Mouse (Mus musculus) liver, embryonic 11.5 days (tissue): ENCODE measurements around the gene Trnt1. TPM values are rescaled to one million over a fixed set of nuclear protein-coding genes. Genes with fewer than 3 reads are reported as not detected.

Experiments used
- ATAC-seq: fragments of 200-750 bp; cut with Nextera tagmentation; replicated peaks from 2 replicates; pipeline ENCODE4 v1.8.0; 2017; ENCODE audit warnings: moderate number of reproducible peaks, mild to moderate bottlenecking, moderate TSS enrichment, moderate library complexity; ENCODE audit not compliant: low FRiP score
- DNase-seq: peaks from one replicate; pipeline ENCODE4 v3.0.0-alpha.2; 2017; ENCODE audit warnings: low spot score
- H3K27ac ChIP-seq: fragments of 300-500 bp; sonication (generic); 2 replicates; pipeline ENCODE4 v1.5.1; 2014; ENCODE audit warnings: mild to moderate bottlenecking, low read depth, low read length, control low read depth
- H3K27me3 ChIP-seq: fragments of 300-500 bp; sonication (generic); replicated peaks from 2 replicates; pipeline ENCODE4 v1.6.1; 2014; ENCODE audit warnings: low read length, mixed read lengths; ENCODE audit not compliant: control insufficient read depth, insufficient read depth
- H3K36me3 ChIP-seq: fragments of 300-500 bp; sonication (generic); 2 replicates; pipeline ENCODE4 v1.6.1; 2014; ENCODE audit warnings: mild to moderate bottlenecking, low read length, moderate library complexity, mixed read lengths; ENCODE audit not compliant: control insufficient read depth, insufficient read depth
- H3K4me1 ChIP-seq: fragments of 300-500 bp; sonication (generic); replicated peaks from 2 replicates; pipeline ENCODE4 v1.6.1; 2014; ENCODE audit warnings: low read length, mixed read lengths; ENCODE audit not compliant: control insufficient read depth, insufficient read depth
- H3K4me2 ChIP-seq: fragments of 300-500 bp; sonication (generic); 2 replicates; pipeline ENCODE4 v1.6.1; 2014; ENCODE audit warnings: mild to moderate bottlenecking, control low read depth, moderate library complexity
- H3K4me3 ChIP-seq: fragments of 300-500 bp; sonication (generic); 2 replicates; pipeline ENCODE4 v1.5.1; 2014; ENCODE audit warnings: low read depth, low read length, control low read depth
- H3K9ac ChIP-seq: fragments of 300-500 bp; sonication (generic); 2 replicates; pipeline ENCODE4 v1.6.1; 2014; ENCODE audit warnings: low read depth, low read length, control low read depth
- H3K9me3 ChIP-seq: fragments of 300-500 bp; sonication (generic); 2 replicates; pipeline ENCODE4 v1.6.1; 2016; ENCODE audit warnings: low read length, inconsistent platforms, mixed read lengths; ENCODE audit not compliant: control insufficient read depth
- WGBS: fragments of 180-500 bp; shearing (Covaris S2); extraction: QIAGEN DNeasy Blood & Tissue Kit; methylation state at CpG from one replicate; pipeline ENCODE4 v1.1.7; 2014; 5-methylcytosine and 5-hydroxymethylcytosine counted together
- polyA plus RNA-seq: library from polyadenylated mRNA; unstranded; fragments of >200 nt; fragmentation: Nextera tagmentation; extraction: Ambion mirVana; gene quantifications from 2 replicates; pipeline ENCODE4 v1.2.1, GENCODE M21; 2014

Gene Trnt1
- 82.3 and 94.4 TPM in 2 replicates for polyA plus RNA-seq

DNA sequence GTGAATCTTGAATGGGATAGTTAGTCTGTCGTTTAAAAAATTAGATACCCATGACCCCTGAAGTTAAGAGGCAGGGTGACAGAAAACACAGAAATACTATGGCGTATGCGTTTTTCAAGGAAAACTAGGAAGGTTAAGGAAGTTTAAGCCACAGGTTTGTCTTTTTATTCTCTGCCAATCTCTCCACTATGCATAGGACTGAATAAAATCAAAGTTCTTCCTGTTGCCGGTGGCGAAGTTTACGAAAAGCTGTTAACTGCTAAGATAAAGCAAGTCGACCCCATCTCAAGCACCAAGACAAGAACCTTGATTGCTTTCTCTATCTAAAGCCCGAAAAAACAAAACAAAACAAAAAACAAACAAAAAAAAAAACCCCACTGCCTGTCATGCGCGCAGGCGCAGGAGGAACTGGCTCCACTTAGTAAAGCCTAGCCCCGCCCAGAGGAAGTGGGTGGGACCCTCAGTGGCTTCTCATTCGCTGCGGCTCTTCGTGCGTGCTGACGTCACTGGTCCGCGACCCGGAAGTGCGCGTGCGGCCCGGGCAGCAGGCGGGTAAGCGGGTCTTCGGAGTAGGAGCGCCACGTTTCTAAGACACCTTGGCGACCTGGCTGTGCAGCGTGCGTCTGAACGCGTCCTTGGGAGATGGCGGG, at the start of gene Trnt1:
TSS of gene Trnt1 (plus strand) at position 481 of the 650 bp plus-strand sequence.
- peak; percentile 99 for ATAC-seq
- Histone ChIP-seq H3K4me2 (peak within 1 kb of the TSS; percentile 80), H3K27me3 (no peaks in the 10 kb centered on the region), H3K9ac (peak within 1 kb of the TSS; percentile 73), H3K4me1 (peaks cover 8% of the 10 kb centered on the region), H3K27ac (peak within 1 kb of the TSS; percentile 16; the same call in 1 of the 2 replicates), H3K4me3 (peak within 1 kb of the TSS; percentile 77), H3K36me3 (peaks cover 3% of the 10 kb centered on the region; the same call in 1 of the 2 replicates), H3K9me3 (no peaks in the 10 kb centered on the region)
- 5% methylated on average over 34 of the region's 35 CpGs for WGBS
- DNase-seq, result peak; percentile 95

DNA sequence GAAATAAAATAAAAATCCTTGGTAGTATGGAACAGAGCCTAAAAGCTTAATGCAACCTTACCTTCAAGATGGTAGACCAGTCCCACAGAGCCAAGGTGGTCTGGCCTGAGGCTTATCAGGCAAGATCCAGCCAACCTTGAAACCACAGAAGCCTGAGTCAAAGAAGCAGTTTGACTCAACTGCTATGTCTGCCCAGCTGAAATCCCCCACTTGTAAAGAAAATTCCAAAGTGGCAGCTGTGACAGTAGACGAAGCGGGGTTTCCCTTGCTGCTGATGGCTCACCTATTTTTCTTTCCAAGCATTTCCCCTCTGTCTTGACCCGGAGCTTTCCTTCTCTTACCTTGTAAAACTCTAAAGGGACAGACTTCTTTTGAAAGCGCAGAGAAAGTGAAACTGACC, 43.3 kb upstream of the Trnt1 start:
- Histone ChIP-seq H3K27ac (no peak overlapping the region), H3K36me3 (no peaks in the 10 kb centered on the region), H3K4me2 (no peak overlapping the region), H3K4me3 (no peak overlapping the region), H3K4me1 (no peaks in the 10 kb centered on the region), H3K27me3 (no peaks in the 10 kb centered on the region), H3K9ac (no peak overlapping the region), H3K9me3 (no peaks in the 10 kb centered on the region)
- no peak for ATAC-seq
- DNase-seq, result no peak
- 67% methylated on average over 4 of the region's 4 CpGs for WGBS

DNA sequence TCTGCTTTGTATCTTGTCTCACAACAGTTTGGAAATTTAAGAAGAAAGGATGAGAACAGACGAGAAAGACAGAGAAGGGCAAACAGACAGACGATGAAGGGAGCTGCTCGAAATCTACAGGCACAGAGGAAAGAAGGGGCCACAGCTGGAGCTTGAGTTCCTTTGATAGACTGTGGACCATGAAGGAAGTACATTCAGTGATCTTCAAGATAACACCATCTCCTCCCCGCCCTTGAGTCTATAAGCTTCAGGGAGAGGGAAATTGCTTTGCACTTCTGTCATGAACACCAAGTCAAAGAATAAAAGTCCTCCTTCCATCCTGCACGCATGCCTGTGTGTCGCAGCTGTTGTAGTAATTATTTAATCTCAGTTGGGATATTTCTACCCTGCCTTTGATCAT, 42.8 kb upstream of the Trnt1 start:
- Histone ChIP-seq H3K9me3 (no peaks in the 10 kb centered on the region), H3K27me3 (no peaks in the 10 kb centered on the region), H3K9ac (no peak overlapping the region), H3K4me3 (no peak overlapping the region), H3K4me1 (no peaks in the 10 kb centered on the region), H3K27ac (no peak overlapping the region), H3K4me2 (no peak overlapping the region), H3K36me3 (no peaks in the 10 kb centered on the region)
- no peak for ATAC-seq
- no peak for DNase-seq
- WGBS, result 48% methylated on average over 6 of the region's 6 CpGs

DNA sequence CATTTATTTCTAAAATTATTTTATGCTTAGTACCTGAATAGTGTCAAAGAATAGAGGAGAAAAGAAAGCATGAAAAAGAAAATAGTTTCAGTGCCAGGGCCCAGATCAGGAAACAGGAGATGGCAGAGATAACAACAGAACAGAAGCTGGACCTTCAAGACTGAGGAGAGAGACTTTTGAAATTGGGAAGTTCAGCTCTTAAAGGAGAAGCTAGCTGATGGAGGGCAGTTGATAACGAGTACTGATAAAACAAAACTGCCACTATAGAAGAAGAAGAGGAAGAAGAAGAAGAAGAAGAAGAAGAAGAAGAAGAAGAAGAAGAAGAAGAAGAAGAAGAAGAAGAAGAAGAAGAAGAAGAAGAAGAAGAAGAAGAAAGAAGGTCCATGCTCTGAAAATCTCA, 41.2 kb upstream of the Trnt1 start:
- ATAC-seq (no peak), DNase-seq (no peak)
- no peak overlapping the region for H3K9ac ChIP-seq
- H3K4me3 ChIP-seq, result no peak overlapping the region
- no peaks in the 10 kb centered on the region for H3K9me3 ChIP-seq
- WGBS, result 25% methylated on average over 1 of the region's 1 CpGs
- H3K27me3 ChIP-seq, result no peaks in the 10 kb centered on the region
- H3K4me2 ChIP-seq, result no peak overlapping the region
- no peak overlapping the region for H3K27ac ChIP-seq
- H3K4me1 ChIP-seq, result no peaks in the 10 kb centered on the region
- H3K36me3 ChIP-seq, result no peaks in the 10 kb centered on the region

DNA sequence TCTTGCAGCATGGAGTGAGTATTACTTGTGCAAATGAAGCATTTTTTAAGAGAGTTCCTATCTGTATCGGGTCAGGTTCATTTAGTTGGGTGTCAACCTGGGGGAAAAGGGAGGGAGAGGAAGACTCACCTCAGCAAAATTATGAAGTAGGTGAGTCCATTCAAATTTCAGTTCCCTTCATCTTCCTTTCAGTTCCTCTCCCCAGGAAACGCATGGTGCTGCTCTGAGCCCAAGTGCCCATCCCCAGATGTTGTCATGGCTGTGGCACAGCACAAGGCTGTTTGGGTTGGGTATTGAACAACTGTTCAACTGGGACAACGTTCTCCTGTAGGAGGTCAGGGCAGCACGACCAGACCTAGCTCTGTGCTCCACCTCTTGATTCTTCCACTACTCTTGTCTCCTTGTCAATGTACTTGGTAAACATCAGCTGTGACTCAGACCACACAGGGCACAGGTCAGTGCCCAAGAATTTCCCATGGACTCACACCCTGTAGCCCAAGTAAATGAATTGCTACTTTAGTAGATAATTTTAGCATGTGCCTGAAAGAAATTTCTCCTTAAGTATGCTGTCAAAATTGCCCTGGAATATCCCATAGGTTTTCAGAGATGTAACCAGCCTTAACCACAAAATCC, 39.1 kb upstream of the Trnt1 start:
- ATAC-seq, result no peak
- Histone ChIP-seq H3K27me3 (no peaks in the 10 kb centered on the region), H3K4me3 (no peak overlapping the region), H3K9me3 (no peaks in the 10 kb centered on the region), H3K4me2 (no peak overlapping the region), H3K27ac (no peak overlapping the region), H3K36me3 (no peaks in the 10 kb centered on the region), H3K4me1 (no peaks in the 10 kb centered on the region), H3K9ac (no peak overlapping the region)
- 76% methylated on average over 4 of the region's 4 CpGs for WGBS
- DNase-seq, result no peak

DNA sequence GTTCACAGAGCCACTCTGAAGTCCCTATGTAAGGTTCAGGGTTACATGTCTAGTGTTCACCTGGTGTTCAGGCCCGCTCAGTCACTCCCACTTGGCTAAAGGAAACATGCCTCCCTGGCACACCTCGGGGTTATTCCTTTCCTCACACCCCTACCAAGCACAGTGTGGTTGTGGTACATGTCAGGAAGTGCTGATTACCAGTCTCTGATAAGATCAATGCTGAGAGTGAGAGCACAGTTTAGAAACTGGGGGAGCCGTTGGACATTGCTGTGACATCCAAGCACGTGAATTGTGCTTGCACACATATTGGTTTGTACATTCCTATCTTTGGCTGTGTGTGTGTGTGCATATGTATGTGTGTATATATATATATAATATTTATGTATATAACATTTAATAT, 36.4 kb upstream of the Trnt1 start:
- Histone ChIP-seq H3K27me3 (no peaks in the 10 kb centered on the region), H3K4me2 (no peak overlapping the region), H3K9me3 (no peaks in the 10 kb centered on the region), H3K4me3 (no peak overlapping the region), H3K27ac (no peak overlapping the region), H3K36me3 (no peaks in the 10 kb centered on the region), H3K9ac (no peak overlapping the region), H3K4me1 (no peaks in the 10 kb centered on the region)
- ATAC-seq (0 out of 2 replicates have a peak, but pooled peaks have one; percentile 34), DNase-seq (no peak)
- 53% methylated on average over 4 of the region's 4 CpGs for WGBS

DNA sequence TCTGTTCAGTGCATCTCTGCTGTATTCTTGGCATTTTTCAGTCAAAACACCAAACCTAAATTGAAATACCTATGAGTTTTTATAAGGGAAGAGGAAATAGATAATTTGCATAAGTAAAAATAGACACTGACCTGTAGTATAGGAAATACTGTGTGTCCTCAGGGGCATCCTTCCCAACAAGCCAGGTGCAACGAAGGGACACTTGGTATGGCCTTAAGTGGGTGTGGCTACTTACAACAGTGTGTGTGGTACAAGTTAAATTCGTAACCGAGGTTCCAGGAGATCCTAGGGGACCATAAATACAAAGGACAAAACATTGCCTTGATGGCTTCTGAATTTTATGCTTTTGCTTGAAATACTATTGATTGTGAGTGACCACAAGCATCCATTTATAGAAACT, 30.7 kb upstream of the Trnt1 start:
- no peak for ATAC-seq
- 75% methylated on average over 3 of the region's 3 CpGs for WGBS
- Histone ChIP-seq H3K9me3 (no peaks in the 10 kb centered on the region), H3K4me2 (no peak overlapping the region), H3K4me3 (no peak overlapping the region), H3K36me3 (no peaks in the 10 kb centered on the region), H3K9ac (no peak overlapping the region), H3K27ac (no peak overlapping the region), H3K4me1 (no peaks in the 10 kb centered on the region), H3K27me3 (no peaks in the 10 kb centered on the region)
- no peak for DNase-seq

DNA sequence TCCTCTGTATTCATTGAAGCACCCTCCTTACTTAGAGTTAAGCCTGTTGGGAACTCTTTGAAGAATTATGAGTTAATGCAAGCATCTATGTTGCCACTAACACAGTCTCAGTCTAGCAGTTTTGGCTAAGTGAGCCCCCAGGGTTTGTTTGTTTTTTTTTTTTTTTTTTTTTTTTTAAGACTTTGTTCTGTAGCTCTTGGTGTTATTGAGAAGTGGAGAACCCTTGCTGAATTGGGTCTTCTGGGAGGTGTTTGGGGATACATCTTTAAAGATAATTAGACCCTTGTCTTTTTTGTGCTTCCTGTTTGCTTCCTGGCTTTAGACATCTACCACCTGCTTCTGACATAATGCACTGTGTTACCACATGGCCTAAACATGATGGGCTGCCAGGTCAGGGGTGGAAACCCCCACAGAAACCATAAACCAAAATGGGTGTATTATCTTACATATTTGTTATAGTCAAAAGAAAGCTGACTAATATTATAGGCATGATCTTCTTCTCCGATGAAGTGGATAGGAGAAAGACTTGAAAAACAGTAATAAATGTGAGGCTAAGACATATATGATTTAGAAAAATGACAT, 28.6 kb upstream of the Trnt1 start:
- ATAC-seq, result no peak
- WGBS, result 91% methylated on average over 1 of the region's 1 CpGs

More for the DNA sequence above, 28.6 kb upstream of the Trnt1 start:
- H3K4me3 ChIP-seq, result no peak overlapping the region
- no peak overlapping the region for H3K4me2 ChIP-seq
- no peaks in the 10 kb centered on the region for H3K27me3 ChIP-seq
- H3K27ac ChIP-seq, result no peak overlapping the region
- H3K9me3 ChIP-seq, result no peaks in the 10 kb centered on the region
- H3K36me3 ChIP-seq, result no peaks in the 10 kb centered on the region
- DNase-seq, result no peak
- no peaks in the 10 kb centered on the region for H3K4me1 ChIP-seq
- no peak overlapping the region for H3K9ac ChIP-seq
